Mouse (Mus musculus) midbrain, embryonic 11.5 days (tissue): ENCODE measurements around the gene Mrnip. TPM values are rescaled to one million over a fixed set of nuclear protein-coding genes. Genes with fewer than 3 reads are reported as not detected.

Experiments
- ATAC-seq: fragments of 200-750 bp; cut with Nextera tagmentation; 2 replicates; pipeline ENCODE4 v1.8.0; 2017; ENCODE audit warnings: moderate TSS enrichment, moderate library complexity; ENCODE audit not compliant: low FRiP score
- DNase-seq: peaks from one replicate; pipeline ENCODE4 v3.0.0; 2015; ENCODE audit warnings: low spot score; ENCODE audit errors: missing footprints
- H3K27ac ChIP-seq: fragments of 300-500 bp; sonication (generic); 2 replicates; pipeline ENCODE4 v1.5.1; 2014; ENCODE audit warnings: low read depth, low read length
- H3K27me3 ChIP-seq: fragments of 300-500 bp; sonication (generic); 2 replicates; pipeline ENCODE4 v1.6.1; 2014; ENCODE audit warnings: mild to moderate bottlenecking, low read length, moderate library complexity, mixed read lengths; ENCODE audit not compliant: control insufficient read depth, insufficient read depth
- H3K36me3 ChIP-seq: fragments of 300-500 bp; sonication (generic); 2 replicates; pipeline ENCODE4 v1.6.1; 2014; ENCODE audit warnings: mild to moderate bottlenecking, low read length, moderate library complexity, mixed read lengths; ENCODE audit not compliant: control insufficient read depth, insufficient read depth
- H3K4me1 ChIP-seq: fragments of 300-500 bp; sonication (generic); 2 replicates; pipeline ENCODE4 v1.6.1; 2014; ENCODE audit warnings: low read length; ENCODE audit not compliant: control insufficient read depth, insufficient read depth
- H3K4me2 ChIP-seq: fragments of 300-500 bp; sonication (generic); 2 replicates; pipeline ENCODE4 v1.6.1; 2014; ENCODE audit warnings: mild to moderate bottlenecking, moderate library complexity
- H3K4me3 ChIP-seq: fragments of 300-500 bp; sonication (generic); 2 replicates; pipeline ENCODE4 v1.5.1; 2014; ENCODE audit warnings: low read depth, low read length
- H3K9ac ChIP-seq: fragments of 300-500 bp; sonication (generic); 2 replicates; pipeline ENCODE4 v1.6.1; 2014; ENCODE audit warnings: low read length
- H3K9me3 ChIP-seq: fragments of 300-500 bp; sonication (generic); 2 replicates; pipeline ENCODE4 v1.6.1; 2016; ENCODE audit warnings: low read length; ENCODE audit not compliant: control insufficient read depth
- WGBS: fragments of 180-500 bp; shearing (Covaris S2); extraction: QIAGEN DNeasy Blood & Tissue Kit; methylation state at CpG from one replicate; pipeline ENCODE4 v1.1.7; 2014; 5-methylcytosine and 5-hydroxymethylcytosine counted together
- polyA plus RNA-seq: library from polyadenylated mRNA; unstranded; fragments of >200 nt; fragmentation: Nextera tagmentation; extraction: Ambion mirVana; gene quantifications from 2 replicates; pipeline ENCODE4 v1.2.1, GENCODE M21; 2014

The Mrnip gene
- polyA plus RNA-seq, 1 experiment from 2014 or later, result 20.0 TPM

DNA sequence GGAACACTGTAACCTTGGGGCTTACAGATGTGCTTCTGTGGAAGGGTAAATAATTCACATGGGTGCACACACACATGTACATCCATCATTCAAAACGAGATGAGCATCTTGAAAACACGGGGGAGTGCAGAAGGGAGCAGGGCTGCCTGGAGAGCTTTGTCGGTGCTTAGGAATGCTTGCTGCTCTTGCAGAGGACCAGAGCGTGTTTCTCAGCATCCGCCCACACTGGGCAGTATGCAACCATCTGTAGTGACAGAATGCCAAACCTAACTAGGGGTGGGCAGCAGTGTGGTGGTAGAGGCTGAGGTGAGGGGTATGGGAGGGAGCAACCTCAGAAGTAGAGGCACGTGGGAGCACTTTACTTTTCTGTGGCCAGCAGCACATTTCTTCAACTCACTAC lies 2.9 kb downstream of the Mrnip start:
- WGBS, result 79% methylated on average over 6 of the region's 6 CpGs
- no peak for DNase-seq
- Histone ChIP-seq H3K4me1 (peaks cover 5% of the 10 kb centered on the region), H3K9ac (no peak overlapping the region), H3K4me3 (no peak overlapping the region), H3K27ac (no peak overlapping the region), H3K9me3 (no peaks in the 10 kb centered on the region), H3K27me3 (no peaks in the 10 kb centered on the region), H3K36me3 (no peaks in the 10 kb centered on the region), H3K4me2 (no peak overlapping the region)
- no peak for ATAC-seq

DNA sequence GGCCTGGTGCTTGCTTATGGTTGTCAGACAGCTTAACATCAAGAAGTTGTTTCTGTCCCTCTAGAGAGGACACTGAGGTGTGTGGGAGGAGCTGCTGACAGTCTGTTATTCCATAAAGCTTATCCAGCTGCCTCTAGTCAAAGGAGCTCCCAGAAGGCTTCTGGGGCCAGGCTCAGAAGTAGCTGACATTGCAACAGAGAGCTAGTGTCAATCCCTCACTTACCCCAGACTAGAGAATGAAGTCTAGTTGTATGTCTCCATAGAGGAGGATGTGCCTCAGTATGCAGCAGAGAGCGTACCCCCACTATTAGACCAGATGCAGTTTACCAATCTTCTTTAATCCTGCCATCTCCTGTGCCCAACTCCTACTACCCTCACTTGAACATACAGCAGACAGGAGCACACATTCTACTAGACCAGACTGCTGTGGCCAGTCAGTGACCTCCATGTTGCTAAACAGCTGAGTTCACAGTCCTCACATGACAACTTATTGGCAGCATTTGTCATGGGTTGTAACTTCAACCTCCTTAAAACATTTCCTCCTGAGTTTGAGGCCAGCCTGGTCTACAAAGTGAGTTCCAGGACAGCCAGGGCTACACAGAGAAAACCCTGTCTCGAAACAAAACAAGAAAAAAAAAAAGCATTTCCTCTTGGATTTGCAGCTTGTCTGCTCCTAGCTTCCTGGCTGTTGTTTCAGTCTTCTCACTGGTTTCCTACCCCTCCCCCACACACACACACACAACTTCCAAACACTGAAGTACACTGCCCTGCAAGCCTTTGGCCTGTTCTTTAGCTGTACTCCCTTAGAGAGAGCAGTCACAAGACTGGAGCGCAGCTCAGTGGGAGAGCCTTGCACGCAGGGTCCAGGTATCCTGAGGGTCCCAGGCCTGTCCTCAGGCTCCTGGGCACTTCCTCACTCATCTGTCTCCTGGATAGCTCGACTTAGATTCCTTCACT lies 4.6 kb downstream of the Mrnip start:
- H3K4me2 ChIP-seq, result no peak overlapping the region
- no peaks in the 10 kb centered on the region for H3K36me3 ChIP-seq
- 82% methylated on average over 5 of the region's 5 CpGs for WGBS
- H3K4me1 ChIP-seq, result peaks cover 5% of the 10 kb centered on the region
- H3K27ac ChIP-seq, result no peak overlapping the region
- DNase-seq (no peak), ATAC-seq (no peak)
- no peaks in the 10 kb centered on the region for H3K27me3 ChIP-seq
- H3K9me3 ChIP-seq, result no peaks in the 10 kb centered on the region
- H3K4me3 ChIP-seq, result no peak overlapping the region
- H3K9ac ChIP-seq, result no peak overlapping the region

DNA sequence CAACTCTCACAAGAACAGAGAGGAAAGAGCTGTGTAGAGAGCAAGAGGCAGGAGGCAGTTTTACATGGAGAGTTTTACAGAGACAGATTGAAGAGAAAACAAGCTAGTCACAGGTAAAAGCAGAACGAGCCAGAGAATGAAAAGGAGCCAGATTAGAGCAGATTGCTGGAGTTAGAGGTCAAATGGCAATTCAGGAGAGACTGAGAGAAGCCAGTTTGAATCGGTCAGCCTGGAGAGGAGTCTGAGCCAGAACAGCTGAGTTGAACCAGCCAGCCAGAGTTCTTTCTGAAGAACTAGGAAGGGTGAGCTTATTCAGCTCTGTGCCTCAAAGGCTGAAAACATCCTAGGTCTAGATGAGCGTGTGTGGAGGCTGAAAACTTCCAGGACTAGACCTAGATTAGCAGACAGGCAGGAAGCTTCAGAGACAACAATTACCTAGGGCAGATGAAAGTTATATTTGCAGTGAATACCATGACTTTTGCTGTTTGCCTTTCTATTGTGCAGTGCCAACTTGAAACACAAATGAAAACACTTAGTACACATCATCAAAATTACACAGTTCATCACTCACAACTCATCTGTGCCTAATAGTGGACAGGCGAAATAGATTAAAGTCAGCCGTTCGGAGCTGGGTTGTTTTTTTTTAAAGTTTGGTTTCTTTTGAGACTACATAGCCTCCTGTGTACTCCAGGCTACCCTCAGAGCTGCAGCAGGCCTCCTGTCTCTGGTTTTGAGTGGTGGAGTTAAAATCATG lies 6.4 kb downstream of the Mrnip start:
- no peak overlapping the region for H3K27ac ChIP-seq
- WGBS, result 78% methylated on average over 6 of the region's 6 CpGs

DNA sequence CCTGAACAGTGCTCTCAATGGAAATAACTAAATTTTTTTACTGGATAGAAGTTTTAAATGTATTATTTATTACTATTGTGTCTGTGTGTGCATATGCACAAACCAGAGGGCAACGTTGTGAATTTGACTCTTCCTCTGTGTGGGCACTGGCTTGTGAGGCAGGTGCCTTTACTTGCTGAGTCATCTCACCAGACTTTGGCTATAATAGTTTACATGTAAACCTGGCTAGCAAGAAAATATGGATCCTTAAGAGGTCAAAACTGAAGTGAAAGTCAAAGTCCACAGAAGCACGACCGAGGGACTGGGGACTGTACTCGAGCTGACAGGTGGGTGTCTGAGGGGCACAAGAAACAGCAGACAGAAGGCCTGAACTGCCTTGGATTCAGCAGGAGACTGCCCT lies 8.5 kb downstream of the Mrnip start:
- no peaks in the 10 kb centered on the region for H3K9me3 ChIP-seq
- H3K36me3 ChIP-seq, result no peaks in the 10 kb centered on the region
- 90% methylated on average over 4 of the region's 4 CpGs for WGBS
- no peaks in the 10 kb centered on the region for H3K4me1 ChIP-seq
- no peak for DNase-seq
- no peak overlapping the region for H3K27ac ChIP-seq
- no peak overlapping the region for H3K4me2 ChIP-seq
- H3K27me3 ChIP-seq, result no peaks in the 10 kb centered on the region
- no peak for ATAC-seq
- no peak overlapping the region for H3K4me3 ChIP-seq
- no peak overlapping the region for H3K9ac ChIP-seq

More for the DNA sequence above, 6.4 kb downstream of the Mrnip start:
- Histone ChIP-seq H3K36me3 (no peaks in the 10 kb centered on the region), H3K9me3 (no peaks in the 10 kb centered on the region), H3K4me1 (no peaks in the 10 kb centered on the region), H3K4me3 (no peak overlapping the region), H3K4me2 (no peak overlapping the region), H3K27me3 (no peaks in the 10 kb centered on the region), H3K9ac (no peak overlapping the region)
- DNase-seq, result no peak
- ATAC-seq, result no peak

DNA sequence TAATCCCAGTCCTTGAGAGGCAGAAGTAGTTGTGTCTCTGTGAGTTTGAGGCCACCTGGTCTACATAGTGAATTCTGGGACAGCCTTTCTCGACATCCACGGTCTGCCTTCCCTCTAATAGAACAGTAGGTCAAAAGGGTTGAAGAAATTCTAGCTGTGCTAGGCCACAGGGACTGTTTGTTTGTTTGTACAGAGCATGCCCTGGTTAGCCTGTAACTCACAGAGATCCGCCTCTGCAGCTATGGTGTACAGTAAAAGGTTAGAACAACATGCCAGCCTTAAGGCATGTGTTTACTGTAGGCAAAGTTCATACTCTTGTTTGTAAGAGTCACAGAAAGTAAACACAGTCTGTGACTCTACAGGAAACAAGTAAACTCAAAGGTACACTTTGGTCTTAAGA lies 10.5 kb downstream of the Mrnip start:
- Histone ChIP-seq H3K9ac (no peak overlapping the region), H3K27ac (no peak overlapping the region), H3K36me3 (no peaks in the 10 kb centered on the region), H3K9me3 (no peaks in the 10 kb centered on the region), H3K4me1 (no peaks in the 10 kb centered on the region), H3K4me3 (no peak overlapping the region), H3K27me3 (no peaks in the 10 kb centered on the region), H3K4me2 (no peak overlapping the region)
- DNase-seq (no peak), ATAC-seq (no peak)
- 85% methylated on average over 3 of the region's 3 CpGs for WGBS

DNA sequence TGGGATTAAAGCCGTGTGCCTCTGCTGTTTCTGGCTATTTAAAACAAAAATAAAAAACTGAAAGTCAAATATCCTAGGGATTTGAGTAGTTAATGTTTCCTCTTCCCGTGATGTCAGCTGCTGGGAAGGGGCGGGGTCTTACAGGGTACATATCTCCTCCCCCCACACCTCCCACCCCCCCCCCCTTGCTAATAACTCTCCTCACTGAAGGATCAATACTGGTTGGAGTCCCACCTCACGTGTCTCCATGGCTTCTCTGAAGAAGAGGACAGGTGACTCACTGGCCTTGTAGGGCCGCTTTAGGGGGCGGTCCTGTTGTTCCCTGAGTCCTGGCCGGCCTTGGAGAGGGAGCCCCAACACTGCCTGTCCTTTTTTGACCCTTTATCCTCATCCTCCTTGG lies 14.4 kb downstream of the Mrnip start:
- Histone ChIP-seq H3K4me3 (no peak overlapping the region), H3K9ac (no peak overlapping the region), H3K27ac (no peak overlapping the region), H3K36me3 (no peaks in the 10 kb centered on the region), H3K27me3 (no peaks in the 10 kb centered on the region), H3K4me1 (no peaks in the 10 kb centered on the region), H3K4me2 (no peak overlapping the region), H3K9me3 (no peaks in the 10 kb centered on the region)
- no peak for ATAC-seq
- 80% methylated on average over 7 of the region's 7 CpGs for WGBS
- DNase-seq, result no peak

DNA sequence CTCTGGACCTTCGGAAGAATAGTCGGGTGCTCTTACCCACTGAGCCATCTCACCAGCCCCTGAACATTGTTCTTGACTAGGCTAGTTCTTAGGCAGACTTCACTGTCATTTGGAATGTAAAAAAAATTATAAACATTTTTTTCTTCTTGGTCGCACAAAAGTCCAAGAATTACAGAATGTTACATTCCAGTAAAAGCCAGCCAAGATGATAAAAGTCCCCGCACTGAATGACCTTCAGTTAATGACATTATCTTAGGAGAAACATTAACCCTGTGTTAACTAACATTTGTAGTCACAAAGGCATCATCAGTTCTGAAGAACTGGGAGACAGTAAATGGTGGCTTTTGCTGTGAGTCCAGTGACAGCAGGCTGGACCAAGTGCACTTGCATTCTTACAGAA lies 16.1 kb downstream of the Mrnip start:
- Histone ChIP-seq H3K36me3 (no peaks in the 10 kb centered on the region), H3K27me3 (no peaks in the 10 kb centered on the region), H3K4me1 (no peaks in the 10 kb centered on the region), H3K9ac (no peak overlapping the region), H3K27ac (no peak overlapping the region), H3K9me3 (no peaks in the 10 kb centered on the region), H3K4me3 (no peak overlapping the region), H3K4me2 (no peak overlapping the region)
- DNase-seq, result no peak
- ATAC-seq, result no peak
- WGBS, result 89% methylated on average over 4 of the region's 4 CpGs

DNA sequence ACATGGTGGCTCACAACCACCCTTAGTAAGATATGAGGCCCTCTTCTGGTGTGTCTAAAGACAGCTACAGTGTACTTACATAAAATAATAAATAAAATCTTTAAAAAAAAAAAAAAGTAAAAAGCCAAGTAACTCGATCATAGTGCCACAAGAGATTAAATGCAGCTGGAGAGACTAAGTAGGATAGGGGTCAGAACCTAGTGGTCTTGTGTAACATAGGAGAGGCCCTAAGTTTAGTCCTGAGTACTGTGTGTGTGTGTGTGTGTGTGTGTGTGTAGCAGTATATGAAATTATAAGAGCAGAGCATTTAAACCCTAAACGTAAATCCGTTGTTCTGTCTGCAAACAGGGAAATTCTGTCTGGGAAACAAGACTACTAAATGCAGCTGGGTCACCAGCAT lies 18.0 kb downstream of the Mrnip start:
- H3K9me3 ChIP-seq, result no peaks in the 10 kb centered on the region
- WGBS, result 89% methylated on average over 3 of the region's 3 CpGs
- no peak overlapping the region for H3K4me3 ChIP-seq

DNA sequence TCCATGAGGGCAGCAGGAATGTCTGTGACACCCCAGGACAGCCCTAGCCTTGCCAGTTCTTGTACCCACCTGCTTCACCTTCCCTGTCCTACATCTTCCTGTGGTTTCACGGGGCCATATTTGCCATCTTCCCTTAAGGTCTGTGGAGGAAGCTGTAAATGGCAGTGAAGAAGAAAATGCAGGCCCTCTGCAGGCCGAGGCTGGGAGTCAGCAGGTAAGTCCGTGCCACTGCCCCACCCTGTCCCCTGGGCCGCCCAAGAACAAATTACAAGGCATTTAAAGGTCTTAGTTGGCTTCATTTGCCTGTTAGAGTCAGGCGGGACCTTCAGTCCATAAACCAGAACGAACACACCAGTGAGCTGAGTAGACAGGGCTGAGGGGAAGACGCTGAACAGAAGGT lies 19.8 kb downstream of the Mrnip start:
- H3K9ac ChIP-seq, result no peak overlapping the region
- no peaks in the 10 kb centered on the region for H3K27me3 ChIP-seq
- no peak overlapping the region for H3K4me3 ChIP-seq
- ATAC-seq, result no peak
- H3K9me3 ChIP-seq, result no peaks in the 10 kb centered on the region
- H3K36me3 ChIP-seq, result peaks cover 2% of the 10 kb centered on the region; the same call in 1 of the 2 replicates
- no peak overlapping the region for H3K4me2 ChIP-seq
- no peak for DNase-seq
- no peaks in the 10 kb centered on the region for H3K4me1 ChIP-seq
- H3K27ac ChIP-seq, result no peak overlapping the region
- 80% methylated on average over 7 of the region's 7 CpGs for WGBS

More for the DNA sequence above, 18.0 kb downstream of the Mrnip start:
- Histone ChIP-seq H3K4me1 (no peaks in the 10 kb centered on the region), H3K9ac (no peak overlapping the region), H3K4me2 (no peak overlapping the region), H3K27me3 (no peaks in the 10 kb centered on the region), H3K27ac (no peak overlapping the region), H3K36me3 (no peaks in the 10 kb centered on the region)
- ATAC-seq, result no peak
- DNase-seq, result no peak
